Mouse (Mus musculus) right cerebral cortex, postnatal 10 days (tissue): ENCODE measurements around the gene Vmn1r62.
"Not testable (repeated sequence)": the region's sequence is repeated elsewhere in the genome, so short reads cannot be mapped to it uniquely, and the experiment has no call there.

ENCODE experiments used
- DNase-seq, 2 experiments: peaks; one replicate each; pipeline ENCODE4 v3.0.0; 2021; ENCODE audit warnings: low spot score in 2 of 2

The Vmn1r62 gene

GRCm38 (mm10) chr7:5673331-5673730, at the start of gene Vmn1r62:
Gene Vmn1r62, plus strand, starts transcription at chr7:5673631.
- DNase-seq = not testable (repeated sequence)
